Mouse (Mus musculus): ENCODE measurements around the gene Mpg. TPM values are rescaled to one million over a fixed set of nuclear protein-coding genes. Genes with fewer than 3 reads are reported as not detected.

Gene Mpg
- polyA plus RNA-seq, 1 experiment = 8.8 TPM

DNA sequence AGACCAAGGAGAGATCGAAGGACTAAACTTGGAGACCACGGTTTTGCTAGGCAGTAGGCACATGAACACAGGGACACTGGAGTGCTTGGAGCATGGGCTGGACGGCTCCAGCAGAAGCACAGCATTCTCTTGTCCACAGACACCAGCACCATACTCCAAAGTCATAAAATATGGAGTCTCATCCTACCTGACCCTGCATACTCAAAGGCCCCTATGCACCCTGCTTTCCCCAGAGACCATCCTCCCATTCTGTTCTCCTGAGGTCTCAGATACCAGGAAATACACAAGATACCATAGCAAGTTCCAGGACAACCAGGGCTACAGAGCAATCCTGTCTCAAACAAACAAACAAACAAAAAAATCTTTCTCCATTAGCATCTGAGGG, 11.1 kb downstream of the Mpg start:
- H3K36me3 ChIP-seq (replicated peaks; ENCODE audit: low read length) = peaks cover 98% of the 10 kb centered on the region
- no peak for TF ChIP-seq FLI1 (IDR thresholded peaks at IDR 0.05; ENCODE audit: low read length)
- no peak for TF ChIP-seq GATA1 (IDR thresholded peaks at IDR 0.05; ENCODE audit: borderline replicate concordance, low read length)
- H3K9me3 ChIP-seq = no peaks in the 10 kb centered on the region
- H3K4me1 ChIP-seq = peaks cover 32% of the 10 kb centered on the region
- no peak overlapping the region for H3K4me3 ChIP-seq (replicated peaks)
- H3K27me3 ChIP-seq (replicated peaks) = no peaks in the 10 kb centered on the region

DNA sequence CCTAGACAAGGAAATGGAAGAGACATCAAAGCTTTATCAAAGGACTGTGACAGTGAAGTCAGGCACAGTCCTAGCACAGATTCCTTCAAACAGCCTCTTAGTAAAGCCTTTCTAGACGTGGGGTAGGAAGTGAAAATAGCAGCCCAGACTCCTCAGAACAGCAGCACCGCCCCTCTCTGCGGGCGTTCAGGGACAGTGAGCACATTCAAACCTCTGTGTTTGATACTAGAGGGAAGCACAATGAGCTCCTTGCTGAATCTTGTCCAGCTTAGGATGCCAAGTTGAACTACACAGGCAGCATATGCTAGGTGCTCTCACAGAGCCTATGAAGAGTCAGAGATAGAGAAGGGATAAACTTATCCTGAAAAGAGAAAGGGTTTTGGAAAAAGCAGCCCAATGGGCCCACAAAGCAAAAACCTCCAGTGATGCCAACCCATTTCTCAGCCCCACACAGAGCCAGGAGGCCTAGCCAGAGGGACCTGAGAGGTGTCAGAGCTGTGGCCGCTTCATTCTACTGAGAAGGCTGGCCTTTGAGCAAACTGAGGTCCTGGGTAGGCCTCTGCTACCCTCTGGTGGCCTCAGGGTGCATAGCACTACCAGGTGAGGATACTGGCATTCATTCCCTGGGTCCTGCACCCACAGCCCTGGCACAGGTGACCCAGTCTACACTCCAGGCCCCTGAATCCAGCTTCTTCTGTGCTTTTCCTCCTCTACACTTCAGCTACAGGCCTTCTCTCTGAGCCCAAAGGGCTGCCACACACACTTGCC, 12.0 kb downstream of the Mpg start:
- TF ChIP-seq FLI1 (IDR thresholded peaks at IDR 0.05; ENCODE audit: low read length) (no peak), GATA1 (IDR thresholded peaks at IDR 0.05; ENCODE audit: borderline replicate concordance, low read length) (no peak)
- Histone ChIP-seq H3K27me3 (replicated peaks) (no peaks in the 10 kb centered on the region), H3K4me1 (peaks cover 41% of the 10 kb centered on the region), H3K36me3 (replicated peaks; ENCODE audit: low read length) (peaks cover 98% of the 10 kb centered on the region), H3K9me3 (no peaks in the 10 kb centered on the region), H3K4me3 (replicated peaks) (no peak overlapping the region)

DNA sequence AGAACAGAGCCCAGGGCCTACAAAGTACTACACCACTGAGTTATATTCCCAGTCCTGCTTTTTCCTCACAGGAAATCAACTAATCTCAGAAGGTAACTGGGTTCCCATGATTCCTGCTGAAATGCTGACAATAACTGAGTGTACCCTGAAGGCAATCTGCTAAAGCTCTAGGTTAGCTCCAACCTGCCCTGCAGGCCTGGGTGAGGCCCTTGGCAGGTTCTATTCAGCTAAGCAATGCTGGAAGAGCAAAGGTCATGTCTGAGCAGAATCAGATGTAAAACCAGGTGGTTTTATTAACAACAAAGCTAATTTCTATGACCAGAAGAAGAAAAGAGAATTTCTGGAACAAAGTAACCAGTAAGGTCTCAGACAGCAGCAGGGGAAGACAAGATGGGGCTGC, 15.1 kb downstream of the Mpg start:
- H3K27me3 ChIP-seq (replicated peaks) = no peaks in the 10 kb centered on the region
- H3K4me1 ChIP-seq = peaks cover 71% of the 10 kb centered on the region
- TF ChIP-seq FLI1 (IDR thresholded peaks at IDR 0.05; ENCODE audit: low read length) = no peak
- H3K9me3 ChIP-seq = no peaks in the 10 kb centered on the region
- no peak overlapping the region for H3K4me3 ChIP-seq (replicated peaks)
- peaks cover 92% of the 10 kb centered on the region for H3K36me3 ChIP-seq (replicated peaks; ENCODE audit: low read length)

DNA sequence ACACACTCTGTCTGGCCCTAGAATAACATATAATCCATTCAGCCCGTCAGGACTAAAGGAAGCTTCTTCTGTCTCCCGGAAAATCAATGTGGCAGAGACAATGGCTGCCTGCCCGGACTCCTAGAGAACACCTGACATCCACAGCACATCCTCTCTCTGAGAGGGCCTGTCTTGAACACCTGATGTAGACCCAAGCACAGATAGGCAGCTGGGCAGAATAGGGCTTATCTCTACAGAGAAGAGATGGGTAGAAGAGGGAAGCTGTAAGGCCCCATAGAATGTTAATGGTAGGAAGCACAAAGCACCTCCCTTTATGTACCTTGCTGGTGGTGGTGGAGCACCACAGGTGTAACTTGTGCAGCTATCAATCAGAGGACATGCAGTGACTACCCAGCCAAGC, 15.9 kb downstream of the Mpg start:
- Histone ChIP-seq H3K4me1 (peaks cover 75% of the 10 kb centered on the region), H3K36me3 (replicated peaks; ENCODE audit: low read length) (peaks cover 91% of the 10 kb centered on the region), H3K27me3 (replicated peaks) (no peaks in the 10 kb centered on the region), H3K9me3 (no peaks in the 10 kb centered on the region), H3K4me3 (replicated peaks) (no peak overlapping the region)
- no peak for TF ChIP-seq FLI1 (IDR thresholded peaks at IDR 0.05; ENCODE audit: low read length)
- TF ChIP-seq GATA1 (IDR thresholded peaks at IDR 0.05; ENCODE audit: borderline replicate concordance, low read length) = no peak

DNA sequence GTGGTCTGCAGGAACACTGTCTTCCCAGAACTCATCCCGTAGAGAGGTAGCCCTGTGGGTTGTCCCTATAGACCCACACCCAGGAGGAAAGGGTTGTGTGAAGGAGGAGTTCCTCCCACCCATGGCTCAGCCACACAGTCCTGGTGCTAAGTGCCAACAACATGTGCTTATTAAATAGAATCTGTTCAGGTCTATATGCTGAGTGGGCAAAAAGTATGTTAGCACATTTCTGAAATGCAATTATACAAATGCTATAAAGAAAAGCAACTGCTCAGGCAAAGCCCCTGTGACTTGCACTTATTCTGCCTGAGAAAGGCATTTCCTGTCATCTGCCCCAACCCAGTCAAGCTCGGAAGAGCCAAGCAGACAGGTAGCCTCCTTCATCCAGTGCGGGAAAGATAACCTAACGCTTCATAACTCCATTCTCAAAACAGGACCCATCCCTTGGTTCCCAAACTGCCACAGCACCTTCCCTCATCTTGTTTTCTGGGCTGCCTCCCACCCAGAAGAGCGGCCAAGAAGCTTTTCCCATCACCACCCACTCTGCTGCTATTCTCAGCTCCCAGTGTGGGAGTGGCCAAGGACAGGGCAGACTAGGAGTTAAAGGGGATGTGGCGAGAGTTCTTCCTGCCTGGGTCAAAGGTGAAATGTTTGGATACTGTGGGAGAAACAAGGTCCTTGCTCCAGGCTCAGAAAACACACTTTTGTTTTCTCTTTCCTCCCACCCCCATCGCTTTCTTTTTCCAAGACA, 17.1 kb downstream of the Mpg start:
- H3K4me1 ChIP-seq = peaks cover 78% of the 10 kb centered on the region
- H3K4me3 ChIP-seq (replicated peaks) = peak overlapping the region; percentile 15
- TF ChIP-seq GATA1 (IDR thresholded peaks at IDR 0.05; ENCODE audit: borderline replicate concordance, low read length) (no peak), FLI1 (IDR thresholded peaks at IDR 0.05; ENCODE audit: low read length) (no peak)
- H3K9me3 ChIP-seq = no peaks in the 10 kb centered on the region
- no peaks in the 10 kb centered on the region for H3K27me3 ChIP-seq (replicated peaks)
- H3K36me3 ChIP-seq (replicated peaks; ENCODE audit: low read length) = peaks cover 91% of the 10 kb centered on the region

DNA sequence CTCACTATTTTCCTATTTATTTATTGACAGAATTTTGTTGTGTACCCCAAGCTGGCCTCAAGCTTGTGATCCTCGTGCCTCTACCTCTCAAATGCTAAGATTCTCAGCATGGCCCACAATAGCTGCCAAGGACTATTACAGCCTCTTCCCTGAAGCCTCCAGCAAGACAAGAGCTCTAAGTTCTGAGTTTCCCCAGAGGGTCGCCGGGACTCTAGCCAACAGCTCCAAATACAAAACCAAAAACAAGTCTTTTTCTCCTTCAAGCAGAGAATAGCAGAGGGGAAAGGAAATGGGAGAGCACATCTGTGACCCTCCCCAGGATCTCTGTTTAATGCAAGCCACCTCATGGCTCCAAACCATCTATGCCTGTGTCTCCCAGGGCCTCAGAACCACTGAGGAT, 17.8 kb downstream of the Mpg start:
- no peaks in the 10 kb centered on the region for H3K27me3 ChIP-seq (replicated peaks)
- H3K4me1 ChIP-seq = peaks cover 77% of the 10 kb centered on the region
- H3K36me3 ChIP-seq (replicated peaks; ENCODE audit: low read length) = peaks cover 90% of the 10 kb centered on the region
- no peaks in the 10 kb centered on the region for H3K9me3 ChIP-seq
- no peak for TF ChIP-seq GATA1 (IDR thresholded peaks at IDR 0.05; ENCODE audit: borderline replicate concordance, low read length)
- no peak for TF ChIP-seq FLI1 (IDR thresholded peaks at IDR 0.05; ENCODE audit: low read length)
- peak overlapping the region; percentile 31 for H3K4me3 ChIP-seq (replicated peaks)

DNA sequence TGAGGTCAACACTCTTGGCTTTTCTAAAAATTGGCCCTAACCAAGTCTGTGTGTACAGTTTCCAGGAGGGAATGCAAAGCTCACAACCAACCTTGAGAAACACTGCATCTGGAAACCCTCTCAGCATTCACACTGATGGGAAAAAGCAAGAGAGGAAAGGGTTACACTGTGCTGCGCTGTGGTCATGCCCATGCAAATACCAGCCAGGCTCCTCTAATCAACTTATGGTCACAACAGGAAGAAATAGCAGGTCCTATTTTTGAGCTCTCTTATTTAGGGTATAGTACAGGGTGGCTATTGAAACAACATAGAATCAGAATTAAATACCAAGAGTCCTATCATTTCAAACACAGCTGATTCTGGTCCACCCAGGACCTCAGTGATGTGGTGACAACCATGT, 18.3 kb downstream of the Mpg start:
- no peak for TF ChIP-seq GATA1 (IDR thresholded peaks at IDR 0.05; ENCODE audit: borderline replicate concordance, low read length)
- no peak for TF ChIP-seq FLI1 (IDR thresholded peaks at IDR 0.05; ENCODE audit: low read length)
- H3K9me3 ChIP-seq = no peaks in the 10 kb centered on the region
- no peaks in the 10 kb centered on the region for H3K27me3 ChIP-seq (replicated peaks)
- peaks cover 79% of the 10 kb centered on the region for H3K4me1 ChIP-seq
- no peak overlapping the region for H3K4me3 ChIP-seq (replicated peaks)
- peaks cover 91% of the 10 kb centered on the region for H3K36me3 ChIP-seq (replicated peaks; ENCODE audit: low read length)

DNA sequence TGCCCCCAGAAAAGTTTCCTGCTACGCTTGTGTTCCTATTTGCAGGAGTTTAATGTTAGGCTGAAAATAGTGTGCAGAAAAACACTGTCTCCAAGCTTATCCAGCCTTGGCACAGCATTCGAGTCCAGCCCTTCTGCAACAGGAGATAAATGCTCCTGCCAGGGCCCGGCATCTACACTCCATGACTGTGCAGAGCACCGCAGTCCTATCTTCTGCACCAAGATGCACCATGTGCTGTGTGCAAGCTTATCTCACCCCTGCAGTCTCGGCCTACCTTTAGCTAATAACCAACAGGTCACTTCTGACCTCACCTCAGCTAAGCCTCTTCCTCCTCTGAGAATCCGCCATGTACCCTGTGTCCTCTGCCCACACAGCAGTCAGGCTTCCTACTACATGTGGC, 19.3 kb downstream of the Mpg start:
- Histone ChIP-seq H3K4me3 (replicated peaks) (peak overlapping the region; percentile 60), H3K27me3 (replicated peaks) (peaks cover 2% of the 10 kb centered on the region), H3K9me3 (no peaks in the 10 kb centered on the region), H3K36me3 (replicated peaks; ENCODE audit: low read length) (peaks cover 92% of the 10 kb centered on the region), H3K4me1 (peaks cover 87% of the 10 kb centered on the region)
- TF ChIP-seq FLI1 (IDR thresholded peaks at IDR 0.05; ENCODE audit: low read length) (no peak), GATA1 (IDR thresholded peaks at IDR 0.05; ENCODE audit: borderline replicate concordance, low read length) (peak; percentile 82)

DNA sequence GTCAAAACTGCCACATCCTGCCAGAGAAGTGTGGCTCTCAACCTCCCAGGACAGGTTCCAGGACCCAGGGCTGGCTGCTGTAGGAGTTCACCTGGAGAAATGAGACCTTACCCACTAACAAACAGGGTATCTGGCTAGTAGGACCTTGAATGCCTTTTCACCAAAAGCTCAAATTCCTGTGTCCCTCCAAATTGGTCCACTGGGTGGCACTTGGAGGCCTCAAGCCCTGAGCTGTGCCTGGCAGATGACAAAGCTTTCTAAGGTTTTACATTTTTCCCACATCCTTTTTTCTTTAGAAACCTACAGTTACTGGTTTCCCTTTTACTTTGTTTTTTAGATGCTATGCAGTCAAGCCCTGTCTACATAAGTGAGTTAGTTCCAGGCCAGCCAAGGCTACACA, 20.8 kb downstream of the Mpg start:
- H3K4me1 ChIP-seq = peaks cover 96% of the 10 kb centered on the region
- H3K27me3 ChIP-seq (replicated peaks) = peaks cover 2% of the 10 kb centered on the region
- TF ChIP-seq GATA1 (IDR thresholded peaks at IDR 0.05; ENCODE audit: borderline replicate concordance, low read length) = no peak
- no peak for TF ChIP-seq FLI1 (IDR thresholded peaks at IDR 0.05; ENCODE audit: low read length)
- no peaks in the 10 kb centered on the region for H3K9me3 ChIP-seq
- peaks cover 92% of the 10 kb centered on the region for H3K36me3 ChIP-seq (replicated peaks; ENCODE audit: low read length)
- no peak overlapping the region for H3K4me3 ChIP-seq (replicated peaks)

DNA sequence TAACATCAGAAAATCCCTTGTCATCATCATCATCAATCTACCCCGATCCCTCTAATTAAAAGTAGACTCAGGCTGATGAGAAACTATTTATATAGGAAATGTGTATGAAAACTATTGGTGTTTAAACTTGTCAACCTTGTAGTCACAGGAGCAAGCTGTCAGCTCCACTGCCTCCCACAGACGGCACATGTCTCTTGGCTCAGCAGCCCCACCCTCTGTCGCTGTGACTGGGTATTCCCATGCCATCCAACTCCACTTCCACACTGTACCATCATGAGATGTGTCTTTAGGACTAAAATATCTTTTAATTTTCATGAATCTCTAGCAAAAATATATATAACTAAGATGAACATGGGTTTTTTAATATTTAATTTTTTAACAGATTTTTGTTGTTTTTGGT, 22.0 kb downstream of the Mpg start:
- TF ChIP-seq GATA1 (IDR thresholded peaks at IDR 0.05; ENCODE audit: borderline replicate concordance, low read length) (no peak), FLI1 (IDR thresholded peaks at IDR 0.05; ENCODE audit: low read length) (no peak)
- Histone ChIP-seq H3K36me3 (replicated peaks; ENCODE audit: low read length) (peaks cover 92% of the 10 kb centered on the region), H3K9me3 (no peaks in the 10 kb centered on the region), H3K27me3 (replicated peaks) (peaks cover 2% of the 10 kb centered on the region), H3K4me1 (peaks cover 94% of the 10 kb centered on the region), H3K4me3 (replicated peaks) (no peak overlapping the region)

Data from megakaryocyte, embryonic 14.5 days (primary cell).